Mouse (Mus musculus) small intestine, adult 10 weeks (tissue): ENCODE measurements around the gene Mrpl53. TPM values are rescaled to one million over a fixed set of nuclear protein-coding genes. Genes with fewer than 3 reads are reported as not detected.

Experiments used
- polyA plus RNA-seq: library from polyadenylated mRNA; stranded (reverse); fragments of 350-450 nt; fragmentation: Illumina TruSeq; extraction: RNeasy Lipid Tissue Mini Kit (QIAGEN cat#74804); gene quantifications from one replicate; pipeline ENCODE4 v1.2.3, GENCODE M21; 2014; ENCODE audit warnings: low replicate concordance

Gene Mrpl53
- polyA plus RNA-seq = 26.2 TPM

DNA sequence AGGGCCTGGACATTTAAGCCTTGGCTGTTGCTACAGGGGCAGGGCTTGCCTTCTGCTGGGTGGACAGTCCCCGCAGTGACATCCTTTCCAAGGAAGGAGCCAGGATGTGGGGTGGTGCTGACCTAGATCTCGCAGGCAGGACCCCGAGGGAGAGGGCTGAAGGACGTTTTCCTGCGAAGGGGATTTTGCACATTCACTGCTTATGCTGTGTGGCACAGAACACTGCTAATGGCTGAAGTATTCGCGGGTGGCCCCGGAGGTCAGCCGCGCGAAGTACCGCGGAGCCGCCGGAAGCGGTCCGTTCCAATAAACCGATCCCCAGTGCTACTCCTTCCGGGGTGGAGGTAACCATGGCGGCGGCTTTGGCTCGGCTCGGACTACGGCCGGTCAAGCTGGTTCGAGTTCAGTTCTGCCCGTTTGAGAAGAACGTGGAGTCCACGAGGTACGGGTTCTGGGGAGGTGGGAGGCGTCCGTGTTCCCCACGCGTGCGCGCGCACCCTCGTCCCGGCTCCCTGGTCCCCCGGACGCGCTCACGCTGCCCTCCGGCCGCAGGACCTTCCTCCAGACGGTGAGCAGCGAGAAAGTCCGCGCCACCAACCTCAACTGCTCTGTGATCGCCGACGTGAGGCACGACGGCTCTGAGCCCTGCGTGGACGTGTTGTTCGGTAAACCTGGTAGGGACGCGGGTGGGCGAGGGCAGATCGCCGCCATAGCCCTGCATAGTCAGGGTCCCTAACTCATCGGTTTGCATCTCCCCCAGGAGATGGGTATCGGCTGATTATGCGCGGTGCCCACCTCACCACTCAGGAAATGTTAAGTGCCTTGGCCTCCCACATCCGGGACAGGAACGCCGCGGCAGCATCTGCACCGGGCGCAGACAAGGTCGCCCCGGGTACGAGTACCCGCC, at the start of gene Mrpl53:
Mrpl53 (plus strand) TSS at position 279 of the 907 bp plus-strand sequence.

DNA sequence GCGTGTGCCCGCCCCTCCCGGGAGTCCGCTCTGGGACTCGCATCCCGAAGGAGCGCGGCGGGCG, 38.8 kb upstream of the Mrpl53 start, which contains the start of gene Tlx2:
Tlx2 (minus strand) TSS at position 47 of the 64 bp plus-strand sequence.

DNA sequence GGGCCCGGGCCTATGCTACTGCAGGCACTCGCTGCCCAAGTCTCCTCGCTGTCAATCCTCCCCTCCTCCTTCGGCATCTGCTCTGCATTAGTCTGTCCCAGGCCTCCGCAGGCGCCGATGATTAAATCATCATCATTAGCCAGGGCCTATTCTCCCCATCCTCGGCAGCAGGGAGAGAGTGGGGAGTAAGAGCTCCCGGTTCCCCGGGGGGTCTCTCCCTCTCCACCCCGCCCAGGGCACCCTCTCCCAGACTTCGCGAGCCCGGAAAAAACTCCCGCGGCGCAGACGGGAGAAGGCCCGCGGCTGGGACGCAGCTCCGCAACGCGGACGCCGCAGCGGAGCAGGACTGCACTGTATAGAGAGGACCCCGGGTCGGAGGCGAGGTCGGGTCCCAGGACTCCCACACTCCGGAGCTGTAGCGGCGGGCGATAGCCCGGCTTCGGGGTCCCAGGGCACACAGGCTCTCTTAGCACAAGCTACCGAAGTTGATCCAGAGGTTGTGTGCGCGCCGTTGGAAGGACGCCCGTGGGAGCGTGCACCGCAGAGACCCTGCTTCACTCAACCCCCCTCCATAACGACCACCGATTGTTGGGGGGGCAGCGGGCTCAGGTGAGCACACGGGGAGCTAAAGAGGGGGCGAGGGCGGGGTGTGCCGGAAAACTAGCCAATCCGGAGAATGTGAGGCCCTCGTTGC, 31.1 kb upstream of the Mrpl53 start, which contains the start of gene Pcgf1:
Pcgf1 (plus strand) TSS at position 240 of the 694 bp plus-strand sequence.

DNA sequence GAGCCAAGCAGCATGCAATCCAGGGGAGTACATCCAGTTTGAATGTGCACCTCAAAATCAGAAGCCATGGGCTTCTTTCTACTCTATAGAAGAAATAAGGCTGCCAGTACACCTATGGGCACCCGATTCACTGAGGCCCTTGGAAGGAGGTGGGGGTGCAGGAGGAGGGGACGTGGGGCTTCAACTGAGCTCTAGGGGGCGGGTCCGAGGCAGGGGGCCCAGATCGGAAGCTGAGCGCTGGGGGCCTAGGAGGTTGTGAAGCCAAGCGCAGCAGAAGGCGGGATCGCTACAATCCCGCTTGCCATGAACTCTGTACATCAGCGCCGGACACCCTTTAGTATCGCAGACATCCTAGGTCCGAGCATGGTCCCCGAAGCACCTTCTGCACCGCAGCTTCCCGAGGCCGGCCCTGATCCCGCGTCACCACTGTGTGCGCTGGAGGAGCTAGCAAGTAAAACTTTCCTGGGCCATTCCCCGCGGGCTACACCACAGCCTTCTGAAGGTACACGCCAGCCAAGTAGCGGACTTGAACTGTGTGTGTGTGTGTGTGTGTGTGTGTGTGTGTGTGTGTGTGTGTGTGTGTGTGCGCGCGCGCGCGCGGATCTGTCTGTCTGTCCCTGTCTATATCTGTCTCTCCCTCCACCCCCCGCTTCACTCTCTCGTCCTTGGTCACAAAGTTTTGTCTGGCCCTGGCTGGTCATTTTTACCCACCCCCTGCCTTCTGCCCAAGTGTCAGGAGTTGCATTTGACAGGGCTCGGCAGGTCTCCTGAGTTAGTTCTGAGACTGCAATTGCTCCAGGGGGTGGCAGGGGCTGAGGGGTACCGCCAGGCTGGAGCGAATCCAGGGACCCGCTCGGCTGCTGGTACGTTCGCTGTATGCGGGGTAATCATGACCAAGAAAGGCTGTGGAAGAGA, 22.5 kb upstream of the Mrpl53 start, which contains the start of gene Lbx2:
Lbx2 (plus strand) TSS at position 247 of the 915 bp plus-strand sequence.

DNA sequence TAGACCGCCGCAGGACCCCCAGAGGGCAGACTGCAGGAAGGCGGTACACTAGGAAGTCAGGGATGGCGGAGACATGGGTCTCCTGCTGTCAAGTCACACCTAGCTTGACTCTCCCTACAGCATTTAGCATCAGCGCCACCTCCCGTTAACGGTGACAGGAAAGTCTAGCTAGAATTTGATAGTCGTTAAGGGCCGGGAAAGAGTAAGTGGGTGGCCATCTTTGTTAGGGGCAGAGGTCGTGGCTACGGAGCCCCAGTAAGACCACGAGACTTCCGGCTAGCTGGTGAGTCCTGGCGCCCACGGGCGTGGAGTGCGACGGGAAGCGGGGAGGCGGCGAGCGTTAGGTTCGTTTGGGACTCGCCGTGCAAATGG, 7.5 kb upstream of the Mrpl53 start, which contains the start of the genes Ccdc142 and Gm42688:
Ccdc142 (plus strand) TSS at position 286 of the 372 bp plus-strand sequence.
Gm42688 (plus strand) TSS at position 302 of the 372 bp plus-strand sequence.

DNA sequence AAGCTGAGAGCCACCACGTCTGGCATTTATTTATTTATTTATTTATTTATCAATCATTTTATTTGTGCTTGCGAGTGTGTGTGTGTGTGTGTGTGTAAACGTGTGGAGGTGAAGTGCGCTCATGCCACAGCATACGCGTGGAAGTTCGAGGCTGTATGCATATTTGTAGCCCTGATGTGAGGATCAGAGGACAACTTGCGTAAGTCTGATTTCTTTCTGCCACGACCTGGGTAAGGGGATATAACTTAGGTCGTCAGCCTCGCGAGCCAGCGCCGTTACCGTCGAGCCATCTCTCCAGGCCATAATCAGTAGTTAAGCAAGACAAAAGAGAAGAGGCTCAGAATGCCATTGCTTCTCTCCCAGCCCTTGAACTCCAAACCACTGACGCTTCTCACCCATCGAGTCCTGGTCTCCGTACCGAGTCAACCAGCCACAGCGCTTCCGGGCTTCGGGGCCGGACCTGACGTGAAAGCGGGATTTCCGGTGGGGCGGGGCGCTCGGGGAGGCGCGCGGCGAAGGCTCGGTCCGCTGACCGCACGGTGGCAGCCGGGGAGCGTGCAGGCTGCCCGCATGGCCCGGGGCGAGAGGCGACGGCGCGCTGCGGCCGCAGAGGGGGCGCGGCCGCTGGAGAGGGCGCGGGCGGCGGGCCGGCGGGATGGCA, 6.3 kb downstream of the Mrpl53 start, which contains the start of gene Mogs:
Mogs (plus strand) TSS at position 486 of the 661 bp plus-strand sequence.

DNA sequence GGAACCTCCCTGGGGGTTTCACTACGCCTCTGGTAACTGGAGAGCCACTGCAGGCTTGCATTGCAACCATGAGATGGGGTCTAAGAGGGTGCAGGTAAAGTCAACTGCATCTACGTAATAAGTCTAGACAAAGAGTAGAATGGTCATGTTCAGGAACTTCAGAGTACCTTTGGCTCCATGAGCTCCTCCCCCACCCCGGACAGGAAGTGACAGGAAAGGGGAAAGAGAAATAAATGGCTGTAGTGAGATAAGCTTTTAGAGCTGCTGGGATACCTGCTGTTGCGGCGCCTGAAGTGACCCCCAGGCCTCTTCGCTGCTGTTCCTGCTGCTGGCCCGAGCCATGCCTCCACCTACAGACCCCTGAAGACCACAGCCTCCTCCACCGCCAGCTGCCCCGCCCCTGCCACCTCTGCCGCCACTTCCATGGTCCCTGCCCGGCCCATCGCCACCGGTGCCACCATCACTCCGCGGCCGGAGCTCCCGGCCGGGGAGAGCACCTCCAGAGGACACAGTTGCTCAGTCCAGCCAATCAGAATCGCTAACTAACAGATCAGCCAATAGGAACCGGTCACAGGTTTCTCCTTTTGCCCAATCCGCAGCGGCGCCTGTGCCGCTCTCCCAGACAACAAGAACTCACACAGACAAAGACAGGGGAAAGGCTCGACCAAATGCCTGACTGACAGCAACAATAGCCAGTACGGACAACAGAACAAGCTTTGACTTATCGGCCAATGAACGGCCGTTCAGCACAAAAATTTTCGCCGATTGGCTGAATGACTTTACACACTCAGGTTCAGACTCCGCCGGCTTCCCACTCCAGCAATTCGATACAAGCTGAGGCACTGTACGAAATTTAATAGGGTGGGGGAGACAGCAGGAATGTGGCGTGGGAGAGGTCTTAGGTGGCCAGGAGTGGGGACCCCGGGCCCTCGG, 12.4 kb downstream of the Mrpl53 start, which contains the start of gene Wbp1:
Wbp1 (minus strand) TSS at position 630 of the 933 bp plus-strand sequence.

DNA sequence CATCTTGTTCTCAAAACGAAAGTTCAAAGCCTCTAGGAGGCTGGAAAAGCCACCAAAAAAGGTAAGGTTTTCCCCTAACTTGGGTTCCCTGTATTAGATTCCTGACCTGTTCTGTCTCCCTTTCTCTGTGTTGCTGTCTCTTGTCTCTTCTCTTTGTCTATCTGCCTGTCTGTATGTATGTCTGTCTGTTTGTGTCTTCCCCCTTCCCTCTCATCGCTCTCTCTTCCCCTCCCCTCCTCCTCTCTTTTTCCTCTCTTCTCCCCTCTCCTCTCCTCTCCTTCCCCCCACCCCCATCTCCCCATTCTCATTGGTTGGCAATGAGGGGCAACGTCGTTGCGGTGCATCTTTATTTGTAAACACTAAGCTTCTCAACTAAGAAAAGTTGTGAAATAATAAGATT, 16.5 kb downstream of the Mrpl53 start, which contains the start of gene Ino80b:
Ino80b (minus strand) TSS at position 101 of the 400 bp plus-strand sequence.

DNA sequence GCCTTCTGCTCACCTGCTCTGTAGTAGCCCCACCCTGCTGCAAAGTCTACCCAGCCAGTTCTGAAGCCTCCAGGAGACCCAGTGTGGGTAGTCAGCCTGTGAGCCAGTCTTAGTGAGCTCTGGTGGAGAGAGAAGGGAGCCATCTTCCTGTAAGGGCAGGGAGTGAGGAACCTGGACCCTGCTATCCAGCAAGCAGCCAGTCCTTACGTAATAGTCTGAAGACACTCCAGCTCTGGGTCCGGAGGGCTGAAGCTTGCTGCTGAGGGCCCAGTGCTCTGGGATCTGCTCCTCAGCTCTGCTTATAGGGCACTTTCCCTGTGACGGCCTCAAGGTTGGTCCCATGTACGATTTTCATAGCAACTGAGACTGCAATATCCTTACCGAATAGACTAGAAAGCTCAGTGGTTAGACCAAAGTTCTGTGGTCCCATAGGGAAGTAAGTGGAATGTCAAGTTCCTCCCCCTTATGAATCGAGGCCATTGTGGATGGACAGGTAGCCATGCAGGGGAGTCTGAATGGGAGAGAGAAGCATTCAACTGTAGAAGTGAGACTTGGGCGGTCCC, 26.2 kb downstream of the Mrpl53 start, which contains the start of gene Rtkn:
Rtkn (plus strand) TSS at position 513 of the 563 bp plus-strand sequence.

DNA sequence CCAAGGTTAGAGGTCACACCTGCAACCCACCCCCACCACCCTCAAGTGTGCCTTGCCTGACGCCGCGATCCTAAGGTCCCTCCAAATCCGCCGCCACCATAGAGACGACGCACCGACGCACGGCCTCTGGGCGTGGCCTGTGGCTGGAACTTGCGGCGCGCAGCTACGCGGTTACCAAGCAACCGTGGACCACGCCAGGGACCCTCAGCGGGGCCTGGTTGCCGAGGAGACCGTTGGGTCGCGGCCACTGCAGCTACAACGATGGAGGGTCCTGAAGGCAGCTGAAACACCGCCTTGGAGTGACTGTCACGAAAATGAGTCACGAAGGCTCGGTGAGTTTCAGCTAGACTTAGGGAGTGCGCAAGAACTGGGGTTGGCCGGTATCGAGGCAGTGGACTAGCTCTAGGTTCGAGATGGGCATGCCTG, 47.4 kb downstream of the Mrpl53 start, which contains the start of the genes Wdr54 and 1700003E16Rik:
Wdr54 (minus strand) TSS at position 139 of the 426 bp plus-strand sequence.
1700003E16Rik (plus strand) TSS at position 146 of the 426 bp plus-strand sequence.

Other genes with a start within 250 kb of the Mrpl53 start
- gene Sema4f, start 169.3 kb upstream of the Mrpl53 start, polyA plus RNA-seq = 0.11 TPM
- gene M1ap, start 162.1 kb upstream of the Mrpl53 start, polyA plus RNA-seq = not detected
- gene Dok1, start 75.6 kb upstream of the Mrpl53 start, polyA plus RNA-seq = not detected
- 0.45 TPM for gene Loxl3, start 74.9 kb upstream of the Mrpl53 start, polyA plus RNA-seq
- 11.1 TPM for gene Aup1, start 54.5 kb upstream of the Mrpl53 start, polyA plus RNA-seq
- 2.1 TPM for gene Htra2, start 53.8 kb upstream of the Mrpl53 start, polyA plus RNA-seq
- 1.6 TPM for gene Dqx1, start 51.2 kb upstream of the Mrpl53 start, polyA plus RNA-seq
- gene Tlx2, start 38.7 kb upstream of the Mrpl53 start, polyA plus RNA-seq = not detected
- 1.4 TPM for gene Pcgf1, start 31.2 kb upstream of the Mrpl53 start, polyA plus RNA-seq
- gene Lbx2, start 22.7 kb upstream of the Mrpl53 start, polyA plus RNA-seq = not detected
- not detected for gene Ccdc142, start 7.4 kb upstream of the Mrpl53 start, polyA plus RNA-seq
- gene Gm42688, start 7.4 kb upstream of the Mrpl53 start, polyA plus RNA-seq = 2.8 TPM
- gene Mogs, start 6.5 kb downstream of the Mrpl53 start, polyA plus RNA-seq = 1.9 TPM
- gene Wbp1, start 12.5 kb downstream of the Mrpl53 start, polyA plus RNA-seq = 8.2 TPM
- gene Ino80b, start 16.4 kb downstream of the Mrpl53 start, polyA plus RNA-seq = not detected
- gene Rtkn, start 26.4 kb downstream of the Mrpl53 start, polyA plus RNA-seq = not detected
- not detected for gene Wdr54, start 47.4 kb downstream of the Mrpl53 start, polyA plus RNA-seq
- gene 1700003E16Rik, start 47.4 kb downstream of the Mrpl53 start, polyA plus RNA-seq = not detected
- gene Dctn1, start 56.9 kb downstream of the Mrpl53 start, polyA plus RNA-seq = 9.4 TPM
- gene Slc4a5, start 110.8 kb downstream of the Mrpl53 start, polyA plus RNA-seq = 11.4 TPM
- gene Mthfd2, start 216.9 kb downstream of the Mrpl53 start, polyA plus RNA-seq = 5.8 TPM
- gene Mob1a, start 217.0 kb downstream of the Mrpl53 start, polyA plus RNA-seq = 150 TPM
- 40.9 TPM for gene Bola3, start 240.1 kb downstream of the Mrpl53 start, polyA plus RNA-seq